Mouse (Mus musculus) olfactory bulb, adult 2 months (tissue): ENCODE data around the gene Arhgap10.

ENCODE experiments used
- CTCF ChIP-seq: fragments of 200-500 bp; IDR thresholded peaks from 2 replicates; pipeline ENCODE4 v1.5.1; 2012; ENCODE audit warnings: low read depth, mild to moderate bottlenecking, low read length, moderate library complexity; ENCODE audit not compliant: insufficient read depth
- POLR2A ChIP-seq: fragments of 200-500 bp; IDR thresholded peaks from 2 replicates; pipeline ENCODE4 v1.6.1; 2012; ENCODE audit warnings: mild to moderate bottlenecking, low read depth, low read length, moderate library complexity; ENCODE audit not compliant: insufficient read depth

DNA sequence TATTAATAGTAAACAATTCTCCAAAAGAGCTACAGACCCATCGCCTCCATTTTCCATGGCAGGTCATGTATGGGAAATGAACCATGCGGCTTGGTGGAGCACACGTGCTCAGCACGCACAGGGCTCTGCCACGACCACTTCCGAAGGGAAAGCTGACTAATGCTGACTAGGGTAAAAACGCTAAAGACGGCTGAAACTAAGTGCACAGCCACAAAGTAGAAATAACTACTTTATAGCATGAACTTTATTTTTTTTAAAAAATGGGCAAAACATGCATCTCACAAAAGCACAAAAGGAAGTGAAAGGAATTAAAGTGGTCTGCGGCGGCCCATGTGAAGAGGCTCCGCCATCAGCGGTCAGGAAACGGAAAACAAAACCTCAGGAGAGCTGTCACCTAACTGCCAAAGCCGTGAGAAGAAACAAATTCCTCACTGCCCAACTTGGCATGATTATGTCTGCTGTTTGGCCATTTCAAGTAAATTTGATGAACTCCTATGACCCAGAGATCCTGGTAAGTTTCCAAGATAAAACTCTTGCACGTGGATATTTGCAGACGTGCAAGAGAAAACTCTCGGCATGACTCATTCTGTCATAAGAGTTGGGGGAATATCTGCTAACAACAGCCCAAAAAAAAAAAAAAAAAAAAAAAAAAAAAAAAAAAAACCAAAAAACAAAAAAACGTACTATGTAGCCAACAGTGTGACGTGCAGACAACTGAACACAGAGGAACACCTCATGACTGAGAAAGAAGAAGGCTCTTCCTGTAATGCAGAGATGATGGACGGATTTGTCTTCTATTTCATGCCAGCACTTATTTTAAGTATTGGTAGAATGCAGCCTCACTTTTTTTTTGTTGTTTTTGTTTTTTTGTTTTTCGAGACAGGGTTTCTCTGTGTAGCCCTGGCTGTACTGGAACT is 66.0 kb downstream of the Arhgap10 start:
- TF ChIP-seq POLR2A: no peak
- TF ChIP-seq CTCF: no peak
